Mouse (Mus musculus): ENCODE data around the gene Gm21366. TPM values are rescaled to one million over a fixed set of nuclear protein-coding genes. Genes with fewer than 3 reads are reported as not detected.
"Not testable (repeated sequence)": the region's sequence is repeated elsewhere in the genome, so short reads cannot be mapped to it uniquely, and the experiment has no call there.

The Gm21366 gene
- polyA plus RNA-seq (2014; fragmentation: Nextera tagmentation; extraction: Ambion mirVana), result not detected in 2 replicates

- not testable (repeated sequence) for H3K9me3 ChIP-seq (ENCODE audit: control insufficient read depth, low read length)
Observed at GRCm38 (mm10) chrY:22861156-22861555, at the start of gene Gm21366. Gene Gm21366 (minus strand): TSS chrY:22861256.

More at GRCm38 (mm10) chrY:22861156-22861555, at the start of gene Gm21366:
- not testable (repeated sequence) for H3K27me3 ChIP-seq (replicated peaks; ENCODE audit: control insufficient read depth, insufficient read depth, low read length); DNase-seq (ENCODE audit: low spot score); H3K4me1 ChIP-seq (ENCODE audit: control insufficient read depth, insufficient read depth, low read length); H3K4me2 ChIP-seq (ENCODE audit: low read depth, low read length); ATAC-seq (ENCODE audit: low read depth); H3K36me3 ChIP-seq (ENCODE audit: control insufficient read depth, insufficient read depth, low read length); H3K4me3 ChIP-seq (ENCODE audit: low read depth, low read length); H3K27ac ChIP-seq (replicated peaks; ENCODE audit: low read depth, low read length); H3K9ac ChIP-seq (ENCODE audit: low read depth, low read length)
- no CpG with 5 or more reads among the region's 6 CpGs for WGBS

All from embryonic facial prominence, embryonic 14.5 days (tissue).